Mouse (Mus musculus): ENCODE measurements at regions not wholly inside any gene's neighbourhood (a gene's known extent, or its start where the extent isn't known, plus 50 kb on each side); places are given as distances from the start of the nearest gene placed in this dataset.

DNA sequence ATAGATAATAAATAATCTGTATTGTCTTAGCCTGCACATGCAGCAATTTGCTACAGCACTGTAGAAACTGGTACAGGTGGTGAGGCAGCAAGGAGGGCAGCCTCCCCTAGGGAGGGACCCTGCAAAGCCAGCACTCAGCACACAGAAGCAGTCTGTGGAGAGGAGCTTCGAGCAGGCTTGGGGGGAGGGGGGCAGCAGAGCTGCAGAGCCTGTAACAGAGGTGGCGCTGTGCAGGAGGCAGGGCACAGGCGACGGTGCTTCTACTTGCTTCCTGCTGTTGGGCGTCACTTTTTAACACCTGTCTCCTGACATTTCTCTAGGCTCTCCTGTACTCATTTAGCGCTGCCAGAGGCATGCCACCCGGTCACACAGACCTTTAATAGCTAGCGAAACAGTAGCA is 404.6 kb upstream of the Gm6657 start:
- WGBS: 2% methylated on average over 8 of the region's 8 CpGs
- Histone ChIP-seq H3K4me1 (ENCODE audit: control insufficient read depth, insufficient read depth, low read length) (peaks cover 11% of the 10 kb centered on the region), H3K4me3 (ENCODE audit: low read depth, low read length) (peak overlapping the region; percentile 22), H3K9ac (ENCODE audit: low read depth, low read length) (peak overlapping the region; percentile 50), H3K27ac (ENCODE audit: low read length) (no peak overlapping the region), H3K36me3 (ENCODE audit: control insufficient read depth, insufficient read depth, low read length) (no peaks in the 10 kb centered on the region), H3K4me2 (ENCODE audit: low read length) (peak overlapping the region; percentile 56), H3K9me3 (replicated peaks; ENCODE audit: control insufficient read depth, low read length, poor library complexity, severe bottlenecking) (no peaks in the 10 kb centered on the region), H3K27me3 (ENCODE audit: control insufficient read depth, insufficient read depth, low read depth, low read length) (no peaks in the 10 kb centered on the region)
- ATAC-seq: peak; percentile 74

DNA sequence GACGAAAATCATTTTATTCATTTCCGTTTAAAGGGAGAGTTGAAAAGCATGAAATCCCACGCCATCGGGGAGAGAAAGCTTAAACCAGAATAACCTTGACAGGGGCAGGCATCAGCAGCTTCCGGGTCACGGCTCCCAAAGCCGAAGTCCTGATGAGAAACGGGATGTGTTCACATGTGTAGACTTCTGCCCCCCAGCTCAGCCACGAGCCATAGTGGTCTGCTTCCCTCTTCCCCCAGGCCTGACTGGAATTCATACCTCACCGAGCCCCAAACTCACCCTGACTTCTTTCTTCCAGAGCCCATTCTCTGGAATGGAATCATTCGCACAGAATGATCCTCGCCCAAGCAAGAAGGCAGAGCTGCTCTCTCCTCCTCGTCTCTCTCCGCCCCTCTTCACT is 404.2 kb upstream of the Gm6657 start:
- 15% methylated on average over 14 of the region's 14 CpGs for WGBS
- peak overlapping the region; percentile 50 for H3K9ac ChIP-seq (ENCODE audit: low read depth, low read length)
- no peaks in the 10 kb centered on the region for H3K36me3 ChIP-seq (ENCODE audit: control insufficient read depth, insufficient read depth, low read length)
- no peaks in the 10 kb centered on the region for H3K27me3 ChIP-seq (ENCODE audit: control insufficient read depth, insufficient read depth, low read depth, low read length)
- peak overlapping the region; percentile 56 for H3K4me2 ChIP-seq (ENCODE audit: low read length)
- peak; percentile 25; the same call in 1 of the 2 replicates for ATAC-seq
- H3K4me1 ChIP-seq (ENCODE audit: control insufficient read depth, insufficient read depth, low read length): peaks cover 11% of the 10 kb centered on the region
- peak overlapping the region; percentile 22 for H3K4me3 ChIP-seq (ENCODE audit: low read depth, low read length)
- no peak overlapping the region for H3K27ac ChIP-seq (ENCODE audit: low read length)
- H3K9me3 ChIP-seq (replicated peaks; ENCODE audit: control insufficient read depth, low read length, poor library complexity, severe bottlenecking): no peaks in the 10 kb centered on the region

DNA sequence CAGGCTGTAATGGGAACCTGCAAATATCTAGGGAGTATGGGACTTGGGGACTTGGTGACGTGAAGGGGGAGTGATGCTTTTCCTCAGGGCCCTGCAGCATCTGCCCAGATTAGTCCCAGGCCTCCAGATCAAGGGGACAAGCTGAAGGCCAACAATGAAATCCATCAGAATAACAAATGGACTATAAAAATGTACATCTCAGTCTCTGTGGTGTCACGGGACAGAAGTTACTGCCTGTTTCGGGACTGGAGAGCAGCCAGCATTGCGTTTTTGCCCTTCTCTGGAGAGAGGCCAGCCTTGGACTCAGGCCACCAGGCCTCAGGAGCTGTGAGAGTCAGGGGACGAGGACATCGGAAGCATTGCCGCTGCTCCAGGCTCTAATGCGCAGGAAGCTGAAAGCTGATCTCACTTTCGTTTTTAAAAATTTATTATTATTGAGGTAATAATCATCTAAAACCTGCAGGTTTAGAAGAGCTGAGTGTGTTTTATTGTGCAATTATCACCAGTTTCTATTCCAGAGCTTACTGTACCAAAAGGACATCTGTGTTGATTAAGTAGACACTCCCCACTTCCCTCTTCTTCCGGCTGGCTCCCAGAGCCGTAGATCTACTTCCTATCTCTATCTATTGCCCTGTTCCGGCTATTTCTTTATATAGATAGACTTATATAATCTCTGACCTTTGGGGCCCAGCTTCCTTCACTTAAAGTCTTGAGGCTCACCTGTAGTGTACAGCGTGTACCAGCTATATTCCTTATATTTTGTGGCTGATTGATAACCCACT is 403.0 kb upstream of the Gm6657 start:
- 71% methylated on average over 13 of the region's 13 CpGs for WGBS
- ATAC-seq: no peak

DNA sequence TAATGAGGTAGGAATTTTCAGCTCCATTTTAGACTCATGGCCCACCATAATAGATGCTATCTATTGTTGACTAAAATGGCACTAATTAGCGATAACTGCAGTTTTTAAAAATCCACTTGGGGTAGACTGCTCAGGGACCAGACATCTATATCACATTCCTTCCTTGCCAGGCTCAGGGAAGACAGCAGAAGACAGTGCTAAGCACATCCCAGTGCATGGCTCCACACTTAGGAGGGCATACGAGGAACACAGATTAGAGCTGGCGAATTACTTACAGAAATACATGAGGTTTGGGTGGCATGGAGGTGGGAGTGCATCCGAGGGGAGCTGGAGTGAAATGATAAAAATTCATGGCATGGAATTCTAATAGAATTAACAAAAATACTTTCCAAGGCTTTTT is 395.5 kb upstream of the Gm6657 start:
- peak; percentile 61; the same call in 1 of the 2 replicates for ATAC-seq
- Histone ChIP-seq H3K4me2 (ENCODE audit: low read length) (no peak overlapping the region), H3K36me3 (ENCODE audit: control insufficient read depth, insufficient read depth, low read length) (no peaks in the 10 kb centered on the region), H3K9me3 (replicated peaks; ENCODE audit: control insufficient read depth, low read length, poor library complexity, severe bottlenecking) (no peaks in the 10 kb centered on the region), H3K4me1 (ENCODE audit: control insufficient read depth, insufficient read depth, low read length) (peaks cover 8% of the 10 kb centered on the region), H3K27me3 (ENCODE audit: control insufficient read depth, insufficient read depth, low read depth, low read length) (no peaks in the 10 kb centered on the region), H3K4me3 (ENCODE audit: low read depth, low read length) (no peak overlapping the region), H3K27ac (ENCODE audit: low read length) (no peak overlapping the region), H3K9ac (ENCODE audit: low read depth, low read length) (no peak overlapping the region)
- 66% methylated on average over 4 of the region's 4 CpGs for WGBS

More for the DNA sequence above, 403.0 kb upstream of the Gm6657 start:
- no peak overlapping the region for H3K4me2 ChIP-seq (ENCODE audit: low read length)
- no peak overlapping the region for H3K4me3 ChIP-seq (ENCODE audit: low read depth, low read length)
- no peaks in the 10 kb centered on the region for H3K9me3 ChIP-seq (replicated peaks; ENCODE audit: control insufficient read depth, low read length, poor library complexity, severe bottlenecking)
- H3K9ac ChIP-seq (ENCODE audit: low read depth, low read length): no peak overlapping the region
- no peak overlapping the region for H3K27ac ChIP-seq (ENCODE audit: low read length)
- no peaks in the 10 kb centered on the region for H3K36me3 ChIP-seq (ENCODE audit: control insufficient read depth, insufficient read depth, low read length)
- peaks cover 9% of the 10 kb centered on the region for H3K4me1 ChIP-seq (ENCODE audit: control insufficient read depth, insufficient read depth, low read length)
- H3K27me3 ChIP-seq (ENCODE audit: control insufficient read depth, insufficient read depth, low read depth, low read length): no peaks in the 10 kb centered on the region

DNA sequence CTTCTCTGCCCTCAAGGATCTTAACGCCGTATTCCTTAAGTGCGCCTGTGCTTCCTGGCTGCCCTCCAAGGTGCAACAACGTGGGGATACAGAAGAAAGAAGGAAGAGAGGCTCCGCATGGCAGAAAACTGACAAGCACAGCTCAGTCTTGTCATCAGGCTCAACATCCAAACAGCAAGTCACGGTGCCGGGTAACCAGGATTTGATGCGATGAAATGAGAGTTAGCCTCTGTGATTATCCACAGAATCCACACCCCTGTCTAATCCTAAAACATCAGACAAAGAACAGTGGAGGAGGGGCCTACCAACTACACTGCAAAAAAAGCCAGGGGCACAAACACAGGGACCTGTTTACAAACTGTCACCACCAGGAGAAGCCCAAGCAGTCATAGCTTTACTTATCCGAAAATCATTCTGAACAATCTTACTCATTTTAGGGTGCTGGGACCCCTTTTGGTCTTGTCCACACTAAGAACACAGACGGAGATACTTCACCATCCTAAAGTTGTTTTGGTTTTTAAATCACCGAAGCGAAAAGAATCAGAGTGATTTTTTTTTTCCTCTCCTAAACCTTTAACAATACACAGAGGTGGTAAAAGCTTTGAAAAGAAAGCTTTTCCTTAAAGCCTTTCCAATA is 394.8 kb upstream of the Gm6657 start:
- H3K4me1 ChIP-seq (ENCODE audit: control insufficient read depth, insufficient read depth, low read length): peaks cover 8% of the 10 kb centered on the region
- H3K9me3 ChIP-seq (replicated peaks; ENCODE audit: control insufficient read depth, low read length, poor library complexity, severe bottlenecking): no peaks in the 10 kb centered on the region
- H3K4me2 ChIP-seq (ENCODE audit: low read length): 0 out of 2 replicates have a peak overlapping the region, but pooled peaks have one; percentile 5
- H3K36me3 ChIP-seq (ENCODE audit: control insufficient read depth, insufficient read depth, low read length): no peaks in the 10 kb centered on the region
- no peak overlapping the region for H3K4me3 ChIP-seq (ENCODE audit: low read depth, low read length)
- no peak overlapping the region for H3K9ac ChIP-seq (ENCODE audit: low read depth, low read length)
- H3K27ac ChIP-seq (ENCODE audit: low read length): no peak overlapping the region
- WGBS: 21% methylated on average over 12 of the region's 12 CpGs
- ATAC-seq: peak; percentile 78
- no peaks in the 10 kb centered on the region for H3K27me3 ChIP-seq (ENCODE audit: control insufficient read depth, insufficient read depth, low read depth, low read length)

DNA sequence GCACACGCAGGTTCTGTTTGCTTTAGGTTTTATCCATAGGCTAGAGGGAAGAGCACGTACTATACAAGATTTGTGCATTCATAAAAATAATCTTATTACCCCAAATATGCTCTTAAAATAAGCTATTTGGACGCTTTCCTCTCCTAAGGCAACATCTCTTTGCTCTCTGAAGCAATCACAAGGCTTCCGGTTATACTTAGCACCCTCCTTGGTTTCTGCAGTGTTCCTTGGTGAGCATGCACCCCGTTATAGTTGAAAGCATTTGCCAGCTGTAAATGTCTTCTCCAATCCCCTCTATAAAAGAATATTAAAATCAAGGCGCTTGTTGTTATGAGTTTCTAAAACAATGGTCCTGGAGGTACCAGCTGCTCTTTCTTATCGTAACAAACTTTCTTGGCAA is 386.4 kb upstream of the Gm6657 start:
- Histone ChIP-seq H3K9ac (ENCODE audit: low read depth, low read length) (no peak overlapping the region), H3K9me3 (replicated peaks; ENCODE audit: control insufficient read depth, low read length, poor library complexity, severe bottlenecking) (no peaks in the 10 kb centered on the region), H3K4me3 (ENCODE audit: low read depth, low read length) (no peak overlapping the region), H3K36me3 (ENCODE audit: control insufficient read depth, insufficient read depth, low read length) (no peaks in the 10 kb centered on the region), H3K27ac (ENCODE audit: low read length) (no peak overlapping the region), H3K27me3 (ENCODE audit: control insufficient read depth, insufficient read depth, low read depth, low read length) (no peaks in the 10 kb centered on the region), H3K4me2 (ENCODE audit: low read length) (no peak overlapping the region), H3K4me1 (ENCODE audit: control insufficient read depth, insufficient read depth, low read length) (no peaks in the 10 kb centered on the region)
- no peak for ATAC-seq
- 82% methylated on average over 7 of the region's 7 CpGs for WGBS

DNA sequence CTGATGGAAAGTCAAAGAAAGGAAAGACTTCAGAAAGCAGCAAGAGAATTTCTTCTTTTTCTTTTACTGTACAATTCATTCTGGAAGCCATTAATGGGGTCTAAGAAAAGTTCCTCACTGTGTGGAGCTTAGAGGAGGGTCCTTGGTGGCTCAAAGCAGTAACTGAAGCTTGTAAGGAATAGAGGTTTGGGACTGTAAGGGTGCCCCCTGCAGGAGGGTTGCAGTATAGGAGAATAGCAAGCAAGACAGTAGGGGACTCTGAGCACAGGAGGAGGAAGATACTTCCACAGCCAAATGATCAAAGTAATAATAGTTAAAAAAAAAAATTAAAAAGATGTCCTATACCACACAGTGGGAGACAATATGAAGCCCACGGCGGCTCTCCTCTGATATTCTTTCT is 382.8 kb upstream of the Gm6657 start:
- WGBS: 31% methylated on average over 2 of the region's 2 CpGs
- no peaks in the 10 kb centered on the region for H3K27me3 ChIP-seq (ENCODE audit: control insufficient read depth, insufficient read depth, low read depth, low read length)
- no peak overlapping the region for H3K4me3 ChIP-seq (ENCODE audit: low read depth, low read length)
- no peaks in the 10 kb centered on the region for H3K36me3 ChIP-seq (ENCODE audit: control insufficient read depth, insufficient read depth, low read length)
- H3K9ac ChIP-seq (ENCODE audit: low read depth, low read length): no peak overlapping the region
- no peaks in the 10 kb centered on the region for H3K9me3 ChIP-seq (replicated peaks; ENCODE audit: control insufficient read depth, low read length, poor library complexity, severe bottlenecking)
- no peak overlapping the region for H3K27ac ChIP-seq (ENCODE audit: low read length)
- no peak for ATAC-seq
- no peak overlapping the region for H3K4me2 ChIP-seq (ENCODE audit: low read length)
- no peaks in the 10 kb centered on the region for H3K4me1 ChIP-seq (ENCODE audit: control insufficient read depth, insufficient read depth, low read length)

DNA sequence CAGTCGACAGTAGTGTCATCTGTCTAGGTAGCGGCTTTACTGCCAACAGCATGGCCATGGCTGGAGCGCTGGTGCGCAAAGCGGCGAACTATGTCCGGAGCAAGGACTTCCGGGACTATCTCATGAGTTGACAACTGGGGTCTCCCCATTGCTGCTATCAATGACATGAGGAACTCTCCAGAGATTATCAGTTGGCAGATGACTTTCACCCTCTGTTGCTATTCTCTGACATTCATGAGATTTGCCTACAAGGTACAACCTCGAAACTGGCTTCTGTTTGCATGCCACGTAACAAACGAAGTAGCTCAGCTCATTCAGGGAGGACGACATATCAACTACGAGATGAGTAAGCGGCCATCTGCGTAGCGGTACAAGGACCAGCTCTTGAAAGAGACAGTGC is 374.6 kb upstream of the Gm6657 start:
- no peak overlapping the region for H3K27ac ChIP-seq (ENCODE audit: low read length)
- H3K27me3 ChIP-seq (ENCODE audit: control insufficient read depth, insufficient read depth, low read depth, low read length): no peaks in the 10 kb centered on the region
- no peak for ATAC-seq
- no peaks in the 10 kb centered on the region for H3K9me3 ChIP-seq (replicated peaks; ENCODE audit: control insufficient read depth, low read length, poor library complexity, severe bottlenecking)
- H3K36me3 ChIP-seq (ENCODE audit: control insufficient read depth, insufficient read depth, low read length): no peaks in the 10 kb centered on the region
- H3K4me1 ChIP-seq (ENCODE audit: control insufficient read depth, insufficient read depth, low read length): no peaks in the 10 kb centered on the region
- 95% methylated on average over 16 of the region's 16 CpGs for WGBS
- no peak overlapping the region for H3K9ac ChIP-seq (ENCODE audit: low read depth, low read length)
- no peak overlapping the region for H3K4me2 ChIP-seq (ENCODE audit: low read length)
- no peak overlapping the region for H3K4me3 ChIP-seq (ENCODE audit: low read depth, low read length)

DNA sequence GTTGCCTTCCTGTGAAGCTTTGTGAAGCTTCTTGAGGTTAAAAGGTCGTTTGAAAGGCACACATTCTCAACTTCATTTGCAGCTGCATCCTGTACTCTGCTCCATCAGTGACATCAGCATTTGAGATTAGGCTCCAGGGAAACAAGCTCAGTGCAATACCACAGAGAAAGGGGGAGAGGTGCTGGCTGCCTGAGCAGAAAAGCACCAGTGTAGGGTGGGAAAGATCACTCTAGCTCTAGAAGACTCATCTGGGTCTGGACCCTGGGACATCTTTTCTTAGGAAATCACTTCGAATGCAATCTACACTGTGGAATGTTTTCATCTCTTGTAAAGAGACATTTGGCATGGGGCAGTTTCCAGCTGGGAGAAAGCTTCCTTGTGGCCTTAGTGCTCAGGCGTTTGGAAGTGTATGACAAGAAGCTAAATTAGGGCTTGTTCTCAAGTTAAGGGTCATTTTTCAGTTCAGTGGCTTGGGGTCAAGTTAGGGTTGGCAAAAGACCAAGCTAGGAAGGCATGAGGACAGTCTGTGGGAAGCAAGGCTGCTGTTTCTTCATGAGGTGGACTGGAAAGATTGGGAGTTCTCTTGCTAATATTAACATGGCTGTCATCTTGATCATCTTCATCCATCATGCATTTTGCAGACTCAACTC is 370.5 kb upstream of the Gm6657 start:
- ATAC-seq: no peak
- H3K27me3 ChIP-seq (ENCODE audit: control insufficient read depth, insufficient read depth, low read depth, low read length): no peaks in the 10 kb centered on the region
- no peaks in the 10 kb centered on the region for H3K9me3 ChIP-seq (replicated peaks; ENCODE audit: control insufficient read depth, low read length, poor library complexity, severe bottlenecking)
- no peak overlapping the region for H3K4me3 ChIP-seq (ENCODE audit: low read depth, low read length)
- no peaks in the 10 kb centered on the region for H3K4me1 ChIP-seq (ENCODE audit: control insufficient read depth, insufficient read depth, low read length)
- H3K27ac ChIP-seq (ENCODE audit: low read length): no peak overlapping the region
- 56% methylated on average over 3 of the region's 3 CpGs for WGBS
- no peaks in the 10 kb centered on the region for H3K36me3 ChIP-seq (ENCODE audit: control insufficient read depth, insufficient read depth, low read length)
- no peak overlapping the region for H3K4me2 ChIP-seq (ENCODE audit: low read length)
- H3K9ac ChIP-seq (ENCODE audit: low read depth, low read length): no peak overlapping the region

Measured in midbrain, embryonic 16.5 days (tissue).